Mouse (Mus musculus) adrenal gland, adult 2 months (tissue): ENCODE results near the gene Fam20c. TPM values are rescaled to one million over a fixed set of nuclear protein-coding genes. Genes with fewer than 3 reads are reported as not detected.

Experiments used
- DNase-seq: peaks from one replicate; pipeline ENCODE4 v3.0.0; 2021
- polyA plus RNA-seq: library from polyadenylated mRNA; depleted of rRNA; stranded (reverse); fragments of >200 nt; gene quantifications from 2 replicates; pipeline ENCODE4 v1.2.3, GENCODE M21; 2012; rRNA removed
- total RNA-seq, 2 experiments: library from RNA; stranded (reverse); gene quantifications; 2 replicates each; pipeline ENCODE4 v1.2.3; 2021

Fam20c gene
- total and polyA plus RNA-seq, 3 experiments, result 8.4 to 37.7 (median 20.5) TPM

DNA sequence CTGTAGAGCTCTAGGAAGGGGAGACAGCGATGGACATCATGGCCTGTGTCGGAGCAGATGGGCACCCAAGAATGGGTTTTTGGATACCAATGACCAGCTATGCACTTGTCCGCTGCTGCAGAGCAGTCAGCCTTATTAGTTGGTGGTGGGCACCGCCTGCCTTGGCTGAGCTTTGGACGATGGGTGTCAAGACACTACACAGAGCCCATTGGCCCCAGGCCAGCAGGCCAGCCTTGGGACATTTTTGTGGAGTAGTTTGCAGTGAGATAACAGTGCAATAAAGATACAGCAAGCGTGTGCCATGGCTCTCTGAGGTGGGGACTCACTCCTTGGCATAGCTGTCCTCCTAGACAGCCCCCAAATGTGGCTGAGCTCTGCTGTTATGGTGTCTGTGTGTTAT, 55.5 kb downstream of the Fam20c start:
- DNase-seq, result no peak

- no peak for DNase-seq
These were observed 65.5 kb downstream of the Fam20c start, which contains the start of gene Gm5294 for GRCm38 (mm10) chr5:138819780-138820179. Gene Gm5294, plus strand, starts transcription at chr5:138820080.

DNA sequence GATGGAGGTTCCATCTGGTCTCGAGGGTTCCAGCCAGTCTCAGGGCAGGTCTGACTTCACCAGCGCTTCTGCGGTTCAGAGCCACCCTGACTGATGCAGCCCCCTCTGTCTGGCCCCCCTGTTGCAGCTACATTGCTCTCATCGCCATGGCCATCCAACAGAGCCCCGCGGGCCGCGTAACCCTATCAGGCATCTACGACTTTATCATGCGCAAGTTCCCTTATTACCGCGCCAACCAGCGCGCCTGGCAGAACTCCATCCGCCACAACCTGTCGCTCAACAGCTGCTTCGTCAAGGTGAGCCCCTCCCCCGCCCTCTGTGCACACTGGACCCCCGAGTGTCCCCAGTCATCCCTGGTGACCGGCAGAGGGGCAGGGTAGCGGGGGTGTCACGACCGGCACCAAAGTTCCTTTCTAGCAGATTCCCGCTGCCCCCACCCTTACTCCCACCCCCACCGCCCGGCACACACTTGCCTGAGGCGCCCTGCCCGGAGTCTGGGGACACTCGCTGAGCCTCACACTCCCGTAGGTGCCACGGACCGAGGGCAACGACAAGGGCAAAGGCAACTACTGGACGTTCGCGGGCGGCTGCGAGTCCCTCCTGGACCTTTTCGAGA, 66.5 kb downstream of the Fam20c start:
- no peak for DNase-seq

DNA sequence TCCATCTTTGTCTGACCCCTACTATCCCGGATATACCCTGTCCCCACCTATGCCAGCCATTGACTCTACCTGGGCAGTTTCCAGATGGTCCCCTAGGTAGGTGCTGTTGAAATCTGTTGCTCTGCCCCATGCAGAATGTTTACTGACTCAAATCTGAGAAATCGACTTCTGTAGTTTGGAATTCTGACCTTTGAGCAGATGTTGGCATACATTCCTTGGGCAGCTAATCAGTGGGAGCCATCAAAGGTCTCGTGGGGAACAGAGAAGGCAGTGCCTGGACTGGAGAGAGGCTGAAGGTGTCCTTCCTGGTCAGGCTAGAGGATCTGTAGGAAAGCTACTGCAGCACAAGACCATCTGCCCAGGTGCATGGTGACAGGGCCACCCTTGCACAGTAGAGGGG, 70.8 kb downstream of the Fam20c start:
- no peak for DNase-seq

GRCm38 (mm10) chr5:138833406-138833805, 79.1 kb downstream of the Fam20c start:
- DNase-seq, result peak; percentile 87

DNA sequence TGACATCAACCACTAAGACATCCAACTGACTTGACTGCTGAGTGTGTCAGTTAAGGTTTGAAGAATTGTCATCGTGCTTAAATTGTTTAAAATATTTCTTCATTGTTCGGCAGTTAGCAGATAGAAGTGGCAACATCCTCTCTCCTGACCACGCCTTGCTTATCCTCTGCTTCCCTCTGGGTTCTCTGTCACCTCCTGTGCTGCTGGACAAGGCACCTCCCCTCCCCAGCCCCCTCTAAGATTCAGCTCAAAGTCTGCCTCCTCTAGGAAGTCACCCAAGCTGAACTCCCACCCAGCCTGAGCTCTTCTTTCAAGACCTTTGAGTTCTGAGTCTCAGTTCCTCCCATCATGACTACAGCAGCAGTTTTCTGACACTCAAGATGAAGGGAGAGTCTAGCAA, 80.6 kb downstream of the Fam20c start:
- no peak for DNase-seq

GRCm38 (mm10) chr5:138840981-138841380, 86.7 kb downstream of the Fam20c start:
- DNase-seq, result no peak

- no peak for DNase-seq
These were observed 89.0 kb downstream of the Fam20c start for GRCm38 (mm10) chr5:138843168-138843824.

DNA sequence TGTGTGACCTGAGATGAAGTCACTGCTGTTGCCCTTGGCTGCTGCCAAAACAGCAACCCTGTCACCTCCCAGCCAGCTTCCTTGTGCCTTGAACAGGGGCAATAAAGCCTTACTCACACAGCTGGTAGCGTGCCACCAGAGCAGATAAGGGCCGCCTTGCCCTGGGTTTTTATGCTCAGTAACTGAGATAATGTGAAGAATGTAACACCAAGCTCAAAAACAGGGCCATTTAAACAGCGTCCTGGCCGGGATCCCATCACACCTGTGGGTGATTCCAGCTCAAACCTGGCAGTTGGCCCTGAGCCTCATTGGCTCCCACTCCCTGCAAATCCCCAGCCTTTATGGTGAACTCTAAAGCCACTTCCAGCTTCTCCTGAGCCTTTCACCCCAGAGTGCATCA, 92.2 kb downstream of the Fam20c start:
- peak; percentile 90 for DNase-seq

DNA sequence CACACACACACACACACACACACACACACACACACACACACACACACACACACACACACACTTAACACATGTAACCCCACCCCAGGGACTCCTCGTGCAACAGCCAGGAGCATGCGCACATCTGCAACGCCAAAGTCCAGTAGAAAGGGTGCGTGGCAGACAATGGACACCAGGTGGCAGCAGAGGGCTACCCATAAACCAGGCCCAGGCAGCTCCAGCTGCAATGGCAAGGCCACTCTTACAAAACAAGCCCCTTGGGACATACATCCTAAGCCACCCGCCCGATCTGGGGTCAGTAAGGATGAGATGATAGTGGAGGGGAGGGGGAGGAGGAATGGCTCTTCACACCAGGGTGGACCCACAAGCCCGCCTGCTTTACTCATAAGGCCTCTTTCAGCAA, 93.8 kb downstream of the Fam20c start:
- peak; percentile 91 for DNase-seq

DNA sequence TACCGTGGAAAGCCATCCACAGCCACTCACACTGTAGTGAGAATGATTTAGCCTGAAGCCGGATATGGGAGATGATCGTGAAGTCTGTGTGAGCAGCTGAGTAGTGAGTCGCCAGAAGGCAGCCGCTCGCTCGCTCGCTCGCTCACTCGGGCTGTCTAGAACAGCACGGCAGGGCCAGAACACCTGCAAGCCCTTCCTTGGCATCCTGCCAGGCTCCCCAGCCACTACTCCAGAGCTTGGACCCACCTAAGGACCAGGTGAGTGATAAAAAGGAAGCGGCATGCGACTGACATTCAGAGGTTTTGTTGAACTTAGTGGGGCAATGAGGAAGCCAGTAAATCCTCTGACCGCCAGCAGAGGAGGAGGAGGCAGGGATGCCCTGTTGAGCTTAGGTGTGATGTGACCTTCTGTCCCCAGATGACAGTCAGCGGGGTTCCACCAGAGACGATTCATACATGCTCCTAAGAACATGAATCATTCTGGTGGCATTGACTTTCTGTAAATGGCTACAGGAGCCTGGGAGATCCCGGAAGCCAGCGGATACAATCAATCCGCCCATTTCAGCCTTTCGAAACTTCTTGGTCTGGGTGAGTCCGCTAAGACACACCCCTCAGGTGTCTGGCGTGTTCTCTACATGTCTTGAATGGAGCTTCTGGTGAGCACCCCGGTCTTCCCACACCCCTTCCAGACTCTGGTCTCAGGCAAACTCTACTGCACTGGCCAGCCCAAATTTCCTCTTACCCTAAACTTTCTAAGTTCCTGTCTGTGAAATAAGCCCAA, 95.6 kb downstream of the Fam20c start:
- DNase-seq, result no peak

DNA sequence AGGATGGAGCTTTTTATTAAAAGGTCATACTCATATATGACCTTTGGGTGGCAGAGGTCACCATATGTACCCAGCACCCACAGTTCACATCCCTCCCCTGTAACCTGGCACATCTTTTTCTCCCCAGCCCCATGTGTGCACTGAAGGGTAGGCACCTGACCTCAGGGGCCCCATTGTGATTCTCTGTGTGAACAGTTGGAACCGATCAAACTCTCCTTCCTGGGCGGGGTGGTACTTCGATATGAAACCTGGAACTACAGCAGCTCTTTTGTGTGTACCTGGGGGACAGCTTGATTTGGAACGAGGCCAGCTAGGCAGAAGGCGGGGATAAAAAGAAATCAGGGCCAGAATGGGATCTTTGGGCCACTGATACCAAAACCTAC, 96.1 kb downstream of the Fam20c start:
- no peak for DNase-seq

DNA sequence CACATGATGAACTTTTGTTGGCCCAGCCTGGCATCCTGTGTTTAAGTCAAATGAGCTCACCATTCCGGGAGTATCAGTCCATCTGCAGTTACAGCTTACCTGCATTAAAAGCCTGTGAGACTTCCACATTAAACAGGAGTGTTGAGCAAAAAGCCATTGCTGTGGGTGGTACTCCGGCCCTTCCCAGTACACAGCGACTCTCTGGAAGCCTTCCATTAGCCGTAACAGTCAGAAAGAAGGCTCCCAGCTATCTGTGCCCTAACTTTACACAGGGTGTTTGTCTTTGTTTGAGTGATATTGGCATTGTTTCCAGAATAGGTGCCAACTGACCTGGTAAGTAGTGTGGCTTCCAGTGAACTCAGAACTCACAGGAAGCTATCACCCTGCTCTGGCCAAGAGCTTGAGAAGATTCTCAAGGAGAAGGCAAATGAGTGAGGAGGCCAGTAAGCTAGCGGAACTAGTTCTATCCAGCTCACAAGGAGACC, 97.0 kb downstream of the Fam20c start:
- DNase-seq, result no peak

DNA sequence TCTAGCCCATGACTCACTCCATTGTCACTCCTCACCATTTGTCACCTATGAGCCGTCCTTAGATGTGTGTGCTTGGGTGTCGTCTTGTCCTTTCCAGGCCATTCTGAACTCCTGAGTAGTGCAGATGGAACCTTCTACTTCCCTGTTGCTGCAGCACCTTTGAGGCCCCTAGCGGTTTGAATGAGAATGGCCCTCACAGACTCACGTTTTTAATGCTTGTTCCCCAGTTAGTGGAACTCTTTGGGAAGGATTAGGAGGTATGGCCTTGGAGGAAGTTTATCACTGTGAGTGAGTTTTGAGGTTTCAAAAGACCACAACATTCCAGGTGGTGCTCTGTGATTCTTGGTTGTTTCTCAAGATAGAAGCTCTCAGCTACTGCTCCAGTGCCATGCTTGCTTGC, 97.8 kb downstream of the Fam20c start:
- DNase-seq, result no peak

DNA sequence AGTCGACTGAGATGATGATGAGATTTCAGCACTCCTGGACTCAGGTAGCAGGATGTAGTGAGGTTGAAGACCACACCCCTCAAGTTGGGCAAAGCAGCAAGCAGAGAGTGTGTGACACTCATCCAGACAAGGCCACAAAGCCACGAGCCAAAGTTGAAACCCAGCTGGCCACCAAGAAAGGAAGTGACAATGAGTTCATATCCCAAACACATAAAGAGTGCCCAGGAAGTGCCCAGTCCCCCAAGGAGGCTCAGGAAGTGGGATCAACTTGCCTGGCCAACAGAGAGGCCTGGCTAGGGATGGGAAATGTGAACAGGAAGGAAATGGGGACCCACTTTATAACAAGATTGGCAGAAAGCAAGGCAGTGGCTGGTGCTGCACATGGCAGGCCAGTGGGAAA, 99.0 kb downstream of the Fam20c start:
- no peak for DNase-seq

DNA sequence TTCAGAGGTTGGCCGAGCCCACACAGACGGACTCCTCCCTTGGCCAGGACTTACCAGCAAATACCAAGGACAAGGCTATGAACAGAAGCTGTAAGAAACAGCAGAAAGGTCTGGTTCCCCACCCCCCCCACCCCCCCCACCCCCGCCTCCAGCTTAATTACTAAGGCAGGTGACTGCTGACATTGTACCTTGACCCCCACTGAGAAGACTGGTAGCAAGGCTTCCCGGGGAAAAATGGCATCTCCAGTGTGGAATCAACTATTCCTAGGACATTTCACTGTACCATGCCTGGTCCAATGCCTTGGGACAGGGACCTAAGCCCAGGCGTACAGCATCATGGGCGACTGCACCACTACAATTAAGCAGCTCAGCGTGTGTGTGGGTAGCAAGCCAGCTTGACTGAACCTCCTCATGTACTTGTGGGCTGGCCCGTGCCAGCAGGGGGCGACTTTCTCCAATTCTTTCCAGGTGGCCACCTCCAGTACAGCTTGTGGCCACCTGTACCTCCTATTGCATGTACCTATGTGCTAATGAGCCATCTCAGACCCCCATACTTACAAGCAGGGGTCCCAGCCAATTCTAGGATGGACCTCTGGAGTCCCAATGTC, 102.8 kb downstream of the Fam20c start:
- DNase-seq, result peak; percentile 87

DNA sequence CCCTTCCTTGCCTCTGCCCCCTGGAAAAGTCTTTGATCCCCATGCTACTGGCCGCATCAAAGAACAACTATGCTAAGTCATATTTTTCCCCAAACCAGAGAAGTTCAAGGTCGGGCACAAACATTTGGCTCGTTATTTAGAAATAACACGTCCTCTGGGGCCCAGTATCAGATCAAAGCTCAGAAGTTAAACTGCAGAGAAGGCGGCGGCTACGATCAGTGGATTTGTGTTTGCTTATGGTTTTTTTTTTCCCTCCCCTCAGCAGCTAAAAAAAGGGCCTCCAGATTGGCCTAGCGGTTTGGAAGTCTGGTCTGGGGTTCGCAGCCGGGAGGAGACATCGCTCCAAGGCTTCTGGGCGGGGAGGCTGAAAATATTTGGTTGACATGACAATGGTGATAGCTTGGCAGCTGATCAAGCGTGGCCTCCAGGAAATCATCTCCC, 103.5 kb downstream of the Fam20c start:
- DNase-seq, result peak; percentile 81

Other genes starting within 250 kb of the Fam20c start
- not detected for gene 1700123K08Rik, start 189.8 kb upstream of the Fam20c start, total RNA-seq
- gene 1700123K08Rik, start 189.8 kb upstream of the Fam20c start, polyA plus RNA-seq, result not detected in 2 replicates
- 10 to 100 TPM; 19.1 to 22.4 TPM for gene Zfp68, start 134.8 kb upstream of the Fam20c start, total RNA-seq
- 1.3 and 1.6 TPM in 2 replicates for gene Zfp68, start 134.8 kb upstream of the Fam20c start, polyA plus RNA-seq
- 1 to 10 TPM; 3.9 to 7.4 TPM for gene A430033K04Rik, start 131.7 kb upstream of the Fam20c start, total RNA-seq
- 0.46 and 1.1 TPM in 2 replicates for gene A430033K04Rik, start 131.7 kb upstream of the Fam20c start, polyA plus RNA-seq
- not detected for gene Gm5294, start 65.6 kb downstream of the Fam20c start, total RNA-seq
- gene Gm5294, start 65.6 kb downstream of the Fam20c start, polyA plus RNA-seq, result 0.18 TPM in 1 of 2 replicates, not detected in the other
- gene Pdgfa, start 242.9 kb downstream of the Fam20c start, total RNA-seq, result 10 to 100 TPM; 23.8 to 37.5 TPM
- gene Pdgfa, start 242.9 kb downstream of the Fam20c start, polyA plus RNA-seq, result 42.9 and 56.9 TPM in 2 replicates